Mouse (Mus musculus): ENCODE measurements around the gene Rps6ka3. TPM values are rescaled to one million over a fixed set of nuclear protein-coding genes. Genes with fewer than 3 reads are reported as not detected.

Gene Rps6ka3
- polyA plus RNA-seq (2012; rRNA removed): 4.2 TPM in 2 replicates

DNA sequence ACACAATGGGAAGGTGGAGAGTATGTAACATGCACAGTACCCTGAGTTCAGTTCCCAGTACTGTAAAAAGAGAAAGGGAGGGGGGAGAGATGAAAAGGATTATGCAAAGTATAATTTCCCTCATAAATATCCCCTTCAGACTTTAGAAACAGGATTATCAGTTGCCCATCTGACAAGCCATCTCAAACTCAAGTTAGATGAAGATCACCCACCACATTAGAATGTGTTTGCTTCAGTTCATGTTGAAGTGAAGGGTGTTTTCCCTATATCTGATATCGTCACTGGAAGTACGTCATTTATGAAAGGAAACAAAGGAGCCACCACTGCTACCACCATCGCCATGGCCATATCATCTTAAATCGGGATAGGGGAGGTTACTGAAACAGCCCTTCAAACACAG lies at the start of gene Rps6ka3:
Rps6ka3 (plus strand) TSS at position 301 of the 400 bp plus-strand sequence.
- TF ChIP-seq CTCF (IDR thresholded peaks at IDR 0.05; ENCODE audit: control insufficient read depth, insufficient read depth, insufficient replicate concordance, low read depth, low read length) (no peak), POLR2A (IDR thresholded peaks at IDR 0.05; ENCODE audit: control insufficient read depth, low read depth, low read length) (no peak)

DNA sequence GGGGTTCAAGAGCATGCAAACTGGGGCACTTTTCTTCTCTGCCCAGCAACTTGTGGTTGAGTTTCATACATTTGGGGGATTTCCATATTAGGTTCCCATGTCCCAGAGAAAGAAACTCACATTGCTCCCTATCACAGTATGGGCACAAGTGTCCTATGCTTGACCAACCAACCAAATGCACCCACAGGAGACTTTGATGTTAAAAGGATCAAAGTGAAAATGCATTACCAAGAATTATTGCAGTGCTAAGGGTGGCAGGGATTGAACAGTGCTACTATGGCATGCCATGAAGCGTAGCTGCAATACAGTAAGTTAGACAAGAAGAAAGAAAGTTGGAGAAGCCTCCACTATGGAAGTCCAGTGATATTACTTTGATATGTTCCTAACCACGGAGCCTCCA lies 40.9 kb upstream of the Rps6ka3 start:
- Histone ChIP-seq H3K27ac (ENCODE audit: control insufficient read depth, insufficient read depth, low read depth, low read length) (no peak overlapping the region), H3K4me1 (ENCODE audit: control insufficient read depth, insufficient read depth, low read length) (no peaks in the 10 kb centered on the region), H3K27me3 (ENCODE audit: control insufficient read depth, insufficient read depth, low read length) (no peaks in the 10 kb centered on the region), H3K4me3 (ENCODE audit: control insufficient read depth, low read depth, low read length) (no peak overlapping the region), H3K36me3 (ENCODE audit: control insufficient read depth, insufficient read depth, low read length) (no peaks in the 10 kb centered on the region)
- no peak for TF ChIP-seq POLR2A (IDR thresholded peaks at IDR 0.05; ENCODE audit: control insufficient read depth, low read depth, low read length)
- TF ChIP-seq CTCF (IDR thresholded peaks at IDR 0.05; ENCODE audit: control insufficient read depth, insufficient read depth, insufficient replicate concordance, low read depth, low read length): no peak

More for the DNA sequence above, at the start of gene Rps6ka3:
- Histone ChIP-seq H3K4me3 (ENCODE audit: control insufficient read depth, low read depth, low read length) (no peak within 1 kb of the TSS), H3K4me1 (ENCODE audit: control insufficient read depth, insufficient read depth, low read length) (no peaks in the 10 kb centered on the region), H3K27ac (ENCODE audit: control insufficient read depth, insufficient read depth, low read depth, low read length) (no peak within 1 kb of the TSS), H3K27me3 (ENCODE audit: control insufficient read depth, insufficient read depth, low read length) (no peaks in the 10 kb centered on the region), H3K36me3 (ENCODE audit: control insufficient read depth, insufficient read depth, low read length) (no peaks in the 10 kb centered on the region)

DNA sequence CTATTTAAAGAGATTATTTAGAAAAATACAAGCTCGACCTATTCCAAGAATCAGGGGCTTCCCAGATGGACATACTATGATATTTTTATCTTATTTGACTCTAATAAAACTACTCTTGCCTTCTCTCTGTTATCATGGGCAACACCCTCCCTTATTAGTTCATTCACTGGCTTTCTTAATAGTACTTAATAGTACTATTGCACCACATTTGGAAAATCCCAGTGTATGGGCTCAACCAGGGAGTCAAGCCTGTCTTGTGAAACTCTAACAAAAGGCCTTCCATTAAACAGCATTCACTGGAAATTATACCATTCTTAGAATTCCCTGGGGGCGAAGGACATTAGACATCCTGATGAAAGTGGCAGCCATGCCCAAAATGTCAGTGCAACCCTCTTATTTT lies 38.5 kb upstream of the Rps6ka3 start:
- TF ChIP-seq POLR2A (IDR thresholded peaks at IDR 0.05; ENCODE audit: control insufficient read depth, low read depth, low read length) (no peak), CTCF (IDR thresholded peaks at IDR 0.05; ENCODE audit: control insufficient read depth, insufficient read depth, insufficient replicate concordance, low read depth, low read length) (no peak)
- H3K4me3 ChIP-seq (ENCODE audit: control insufficient read depth, low read depth, low read length): no peak overlapping the region
- no peaks in the 10 kb centered on the region for H3K27me3 ChIP-seq (ENCODE audit: control insufficient read depth, insufficient read depth, low read length)
- H3K27ac ChIP-seq (ENCODE audit: control insufficient read depth, insufficient read depth, low read depth, low read length): no peak overlapping the region
- H3K4me1 ChIP-seq (ENCODE audit: control insufficient read depth, insufficient read depth, low read length): no peaks in the 10 kb centered on the region
- H3K36me3 ChIP-seq (ENCODE audit: control insufficient read depth, insufficient read depth, low read length): no peaks in the 10 kb centered on the region

DNA sequence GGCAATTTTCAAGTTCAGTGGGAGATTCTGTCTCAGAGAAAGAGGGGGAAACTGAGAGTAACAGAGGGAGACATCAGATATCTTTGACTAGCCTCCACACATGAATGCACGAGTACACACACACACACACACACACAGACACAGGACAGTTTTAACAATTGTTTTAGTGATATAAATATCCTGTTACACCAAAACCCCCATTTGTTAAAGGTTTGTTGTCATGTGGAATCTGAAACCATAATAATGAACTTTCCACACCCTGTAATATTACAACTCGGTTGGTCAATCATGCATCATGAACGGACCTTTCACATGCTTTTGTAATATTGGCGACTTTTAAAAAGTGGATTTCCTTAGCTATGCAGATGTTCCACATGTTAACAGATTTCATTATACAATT lies 18.5 kb upstream of the Rps6ka3 start:
- Histone ChIP-seq H3K27ac (ENCODE audit: control insufficient read depth, insufficient read depth, low read depth, low read length) (no peak overlapping the region), H3K4me1 (ENCODE audit: control insufficient read depth, insufficient read depth, low read length) (no peaks in the 10 kb centered on the region), H3K4me3 (ENCODE audit: control insufficient read depth, low read depth, low read length) (no peak overlapping the region), H3K36me3 (ENCODE audit: control insufficient read depth, insufficient read depth, low read length) (no peaks in the 10 kb centered on the region), H3K27me3 (ENCODE audit: control insufficient read depth, insufficient read depth, low read length) (no peaks in the 10 kb centered on the region)
- TF ChIP-seq POLR2A (IDR thresholded peaks at IDR 0.05; ENCODE audit: control insufficient read depth, low read depth, low read length) (no peak), CTCF (IDR thresholded peaks at IDR 0.05; ENCODE audit: control insufficient read depth, insufficient read depth, insufficient replicate concordance, low read depth, low read length) (no peak)

DNA sequence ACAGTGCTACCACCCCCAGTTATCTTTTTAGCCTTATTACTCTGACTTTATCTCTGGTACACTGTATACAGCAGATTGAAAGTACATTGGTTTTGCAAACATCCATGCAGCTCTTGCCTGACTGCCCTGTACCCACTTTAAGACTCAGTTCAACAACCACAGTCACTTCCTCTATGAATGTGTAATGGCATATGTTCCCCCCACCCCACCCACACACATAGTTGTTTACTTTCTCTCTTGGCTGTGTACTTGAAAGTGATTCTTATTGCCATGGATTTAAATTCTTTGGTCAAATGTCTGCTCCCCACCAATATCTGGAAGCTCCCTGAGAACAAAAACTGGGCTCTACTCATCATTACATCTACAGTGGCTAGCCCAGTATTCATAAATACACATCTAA lies 10.6 kb upstream of the Rps6ka3 start:
- TF ChIP-seq POLR2A (IDR thresholded peaks at IDR 0.05; ENCODE audit: control insufficient read depth, low read depth, low read length) (no peak), CTCF (IDR thresholded peaks at IDR 0.05; ENCODE audit: control insufficient read depth, insufficient read depth, insufficient replicate concordance, low read depth, low read length) (no peak)
- no peak overlapping the region for H3K4me3 ChIP-seq (ENCODE audit: control insufficient read depth, low read depth, low read length)
- no peaks in the 10 kb centered on the region for H3K4me1 ChIP-seq (ENCODE audit: control insufficient read depth, insufficient read depth, low read length)
- H3K27ac ChIP-seq (ENCODE audit: control insufficient read depth, insufficient read depth, low read depth, low read length): no peak overlapping the region
- H3K36me3 ChIP-seq (ENCODE audit: control insufficient read depth, insufficient read depth, low read length): no peaks in the 10 kb centered on the region
- H3K27me3 ChIP-seq (ENCODE audit: control insufficient read depth, insufficient read depth, low read length): no peaks in the 10 kb centered on the region

DNA sequence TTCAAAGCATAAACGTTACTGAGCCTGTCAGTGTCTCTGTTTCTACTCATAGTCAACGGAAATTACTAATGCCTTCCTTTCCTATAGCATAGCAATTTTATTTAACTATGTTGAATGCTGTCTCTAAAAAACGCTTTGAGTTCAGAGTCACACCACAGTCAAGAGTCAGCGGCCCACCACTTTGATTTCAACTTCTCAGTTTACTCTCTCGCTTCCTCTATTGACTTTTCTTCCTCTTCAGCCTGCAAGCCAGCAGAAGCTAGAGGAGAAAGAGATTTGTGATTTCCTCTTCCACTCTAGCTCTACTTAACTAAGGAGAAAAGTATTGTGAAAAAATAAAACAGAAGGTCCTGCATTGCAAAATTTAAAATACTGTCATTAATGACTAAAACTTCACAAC lies 10.0 kb upstream of the Rps6ka3 start:
- H3K4me1 ChIP-seq (ENCODE audit: control insufficient read depth, insufficient read depth, low read length): no peaks in the 10 kb centered on the region
- H3K27me3 ChIP-seq (ENCODE audit: control insufficient read depth, insufficient read depth, low read length): no peaks in the 10 kb centered on the region
- H3K27ac ChIP-seq (ENCODE audit: control insufficient read depth, insufficient read depth, low read depth, low read length): no peak overlapping the region
- no peaks in the 10 kb centered on the region for H3K36me3 ChIP-seq (ENCODE audit: control insufficient read depth, insufficient read depth, low read length)
- TF ChIP-seq POLR2A (IDR thresholded peaks at IDR 0.05; ENCODE audit: control insufficient read depth, low read depth, low read length): no peak
- TF ChIP-seq CTCF (IDR thresholded peaks at IDR 0.05; ENCODE audit: control insufficient read depth, insufficient read depth, insufficient replicate concordance, low read depth, low read length): no peak
- H3K4me3 ChIP-seq (ENCODE audit: control insufficient read depth, low read depth, low read length): no peak overlapping the region

DNA sequence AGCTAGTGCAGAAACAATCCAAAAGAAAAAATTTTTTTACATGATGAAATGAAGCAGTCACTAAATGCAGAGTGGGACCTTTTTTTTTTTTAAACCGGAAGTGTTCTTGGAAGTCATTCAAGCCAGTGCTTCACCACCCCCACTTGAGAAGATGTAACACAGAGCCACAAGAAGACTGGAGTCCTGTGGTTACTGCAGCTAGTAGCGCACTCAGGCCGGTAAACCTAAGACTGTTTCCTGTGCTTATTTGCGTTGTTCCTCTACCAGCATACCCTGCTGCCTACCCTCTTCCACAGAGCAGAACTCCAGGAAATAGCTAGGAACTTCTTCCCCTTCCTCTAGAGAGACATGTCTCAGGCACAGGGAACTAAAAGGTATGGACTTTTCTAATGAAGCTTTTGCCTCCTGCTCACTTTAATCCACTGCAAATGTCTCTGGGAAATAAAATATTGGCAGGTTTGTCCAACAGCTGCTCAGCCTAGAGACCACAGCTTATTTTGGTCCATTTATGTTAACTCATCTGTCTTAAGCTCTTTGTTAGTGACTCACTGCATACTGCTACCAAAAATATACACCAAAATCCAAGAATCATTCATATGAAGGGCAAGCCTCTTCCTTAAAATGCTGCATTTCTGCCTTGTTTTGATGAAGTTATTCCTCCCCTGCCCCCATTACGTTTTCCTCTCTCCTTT lies 931 bp downstream of the Rps6ka3 start:
- no peak for TF ChIP-seq POLR2A (IDR thresholded peaks at IDR 0.05; ENCODE audit: control insufficient read depth, low read depth, low read length)
- no peak for TF ChIP-seq CTCF (IDR thresholded peaks at IDR 0.05; ENCODE audit: control insufficient read depth, insufficient read depth, insufficient replicate concordance, low read depth, low read length)
- Histone ChIP-seq H3K4me1 (ENCODE audit: control insufficient read depth, insufficient read depth, low read length) (no peaks in the 10 kb centered on the region), H3K36me3 (ENCODE audit: control insufficient read depth, insufficient read depth, low read length) (no peaks in the 10 kb centered on the region), H3K4me3 (ENCODE audit: control insufficient read depth, low read depth, low read length) (no peak overlapping the region), H3K27me3 (ENCODE audit: control insufficient read depth, insufficient read depth, low read length) (no peaks in the 10 kb centered on the region), H3K27ac (ENCODE audit: control insufficient read depth, insufficient read depth, low read depth, low read length) (no peak overlapping the region)
